Mouse (Mus musculus) embryonic fibroblast, embryonic 13.5 days (primary cell): ENCODE data around the gene Sh3rf1.

Experiments used
- CTCF ChIP-seq: IDR thresholded peaks from 2 replicates; pipeline ENCODE4 v1.5.1; 2011; ENCODE audit warnings: mild to moderate bottlenecking, control low read depth, low read length, moderate library complexity, borderline replicate concordance; ENCODE audit not compliant: insufficient read depth
- POLR2A ChIP-seq: IDR thresholded peaks from 2 replicates; pipeline ENCODE4 v1.6.1; 2011; ENCODE audit warnings: low read depth, mild to moderate bottlenecking, control low read depth, low read length, moderate library complexity

GRCm38 (mm10) chr8:61444358-61444757, 220.7 kb downstream of the Sh3rf1 start:
- TF ChIP-seq CTCF (no peak), POLR2A (no peak)
